Mouse (Mus musculus) MEL (cell line): ENCODE measurements at regions not wholly inside any gene's neighbourhood (a gene's known extent, or its start where the extent isn't known, plus 50 kb on each side); places are given as distances from the start of the nearest gene placed in this dataset.

Experiments
- DNase-seq: peaks from one replicate; pipeline ENCODE4 v3.0.0; 2011; ENCODE audit warnings: low read depth, low spot score
- H3K27ac ChIP-seq: 2 replicates; pipeline ENCODE4 v1.5.1; 2012; ENCODE audit warnings: low read depth, mild to moderate bottlenecking, control low read depth, low read length, moderate library complexity; ENCODE audit not compliant: control insufficient read depth
- H3K27me3 ChIP-seq, 2 experiments: fragments of 150-350 bp in 1 of 2; sonication (generic) in 1 of 2; 2 replicates each; pipeline ENCODE4 v1.6.1; 2012; ENCODE audit warnings: low read length in 2 of 2, mild to moderate bottlenecking in 2 of 2, improper control_type of control experiment in 1 of 2, moderate library complexity in 1 of 2; ENCODE audit not compliant: insufficient read depth in 2 of 2, control insufficient read depth in 1 of 2
- H3K36me3 ChIP-seq, 2 experiments: 2 replicates each; pipeline ENCODE4 v1.6.1; 2012 to 2014; ENCODE audit warnings: low read length in 2 of 2, improper control_type of control experiment in 1 of 2, inconsistent platforms in 1 of 2, mild to moderate bottlenecking in 1 of 2; ENCODE audit not compliant: insufficient read depth in 2 of 2, control insufficient read depth in 1 of 2
- H3K4me1 ChIP-seq, 2 experiments: fragments of 150-350 bp in 1 of 2; sonication (generic) in 1 of 2; 2 replicates each; pipeline ENCODE4 v1.6.1; 2012; ENCODE audit warnings: low read length in 2 of 2, improper control_type of control experiment in 1 of 2, mild to moderate bottlenecking in 1 of 2; ENCODE audit not compliant: insufficient read depth in 2 of 2, control insufficient read depth in 1 of 2
- H3K4me3 ChIP-seq, 2 experiments: fragments of 150-350 bp in 1 of 2; sonication (generic) in 1 of 2; 2 replicates each; pipeline ENCODE4 v1.5.1; 2012; ENCODE audit warnings: low read depth in 2 of 2, low read length in 2 of 2, mild to moderate bottlenecking in 2 of 2, moderate library complexity in 2 of 2, control low read depth in 1 of 2, improper control_type of control experiment in 1 of 2; ENCODE audit not compliant: control insufficient read depth in 1 of 2, insufficient read depth in 1 of 2
- H3K79me2 ChIP-seq: 2 replicates; pipeline ENCODE4 v1.6.1; 2012; ENCODE audit warnings: mild to moderate bottlenecking, low read length, moderate library complexity; ENCODE audit not compliant: control insufficient read depth, poor library complexity, insufficient read depth
- H3K9ac ChIP-seq: 2 replicates; pipeline ENCODE4 v1.6.1; 2012; ENCODE audit warnings: low read depth, mild to moderate bottlenecking, control low read depth, low read length, moderate library complexity; ENCODE audit not compliant: control insufficient read depth, poor library complexity, severe bottlenecking
- H3K9me3 ChIP-seq: fragments of 150-350 bp; sonication (generic); replicated peaks from 2 replicates; pipeline ENCODE4 v1.6.1; 2012; ENCODE audit warnings: mild to moderate bottlenecking, low read length, improper control_type of control experiment, moderate library complexity; ENCODE audit not compliant: insufficient read depth
- CHD1 ChIP-seq: IDR thresholded peaks from 2 replicates; pipeline ENCODE4 v1.6.1; 2012; ENCODE audit warnings: low read depth, mild to moderate bottlenecking, inconsistent platforms, low read length, improper control_type of control experiment
- ETS1 ChIP-seq: IDR thresholded peaks from 2 replicates; pipeline ENCODE4 v1.6.1; 2012; ENCODE audit warnings: low read depth, mild to moderate bottlenecking, inconsistent platforms, low read length, improper control_type of control experiment, moderate library complexity
- HCFC1 ChIP-seq: IDR thresholded peaks from 2 replicates; pipeline ENCODE4 v1.6.1; 2012; ENCODE audit warnings: low read depth, mild to moderate bottlenecking, inconsistent platforms, low read length, improper control_type of control experiment, moderate library complexity
- MAX ChIP-seq: IDR thresholded peaks from 2 replicates; pipeline ENCODE4 v1.6.1; 2011; ENCODE audit warnings: low read length, improper control_type of control experiment
- MXI1 ChIP-seq: IDR thresholded peaks from 2 replicates; pipeline ENCODE4 v1.6.1; 2011; ENCODE audit warnings: mild to moderate bottlenecking, low read depth, low read length, improper control_type of control experiment
- NELFE ChIP-seq: IDR thresholded peaks from 2 replicates; pipeline ENCODE4 v1.6.1; 2011; ENCODE audit warnings: low read depth, low read length, improper control_type of control experiment
- POLR2A ChIP-seq, 2 experiments: IDR thresholded peaks; 2 replicates each; pipeline ENCODE4 v1.6.1; 2011 to 2012; ENCODE audit warnings: low read length in 2 of 2, mild to moderate bottlenecking in 2 of 2, control low read depth in 1 of 2, improper control_type of control experiment in 1 of 2, low read depth in 1 of 2, moderate library complexity in 1 of 2; ENCODE audit not compliant: control insufficient read depth in 1 of 2, insufficient read depth in 1 of 2, poor library complexity in 1 of 2
- POLR2AphosphoS2 ChIP-seq: IDR thresholded peaks from 2 replicates; pipeline ENCODE4 v1.6.1; 2011; ENCODE audit warnings: low read length, improper control_type of control experiment
- RCOR1 ChIP-seq: IDR thresholded peaks from 2 replicates; pipeline ENCODE4 v1.6.1; 2012; ENCODE audit warnings: low read depth, mild to moderate bottlenecking, inconsistent platforms, low read length, improper control_type of control experiment
- SIN3A ChIP-seq: IDR thresholded peaks from 2 replicates; pipeline ENCODE4 v1.6.1; 2012; ENCODE audit warnings: low read length, improper control_type of control experiment, inconsistent platforms
- TBP ChIP-seq: IDR thresholded peaks from 2 replicates; pipeline ENCODE4 v1.8.0; 2011; ENCODE audit warnings: low read depth, low read length, improper control_type of control experiment
- TCF12 ChIP-seq: IDR thresholded peaks from 2 replicates; pipeline ENCODE4 v1.6.1; 2014; ENCODE audit warnings: low read depth, mild to moderate bottlenecking, inconsistent platforms, low read length, improper control_type of control experiment, moderate library complexity
- USF2 ChIP-seq, 2 experiments: IDR thresholded peaks; 2 replicates each; pipeline ENCODE4 v1.6.1; 2011 to 2012; ENCODE audit warnings: improper control_type of control experiment in 2 of 2, low read length in 2 of 2, borderline replicate concordance in 1 of 2, inconsistent platforms in 1 of 2, low read depth in 1 of 2, mild to moderate bottlenecking in 1 of 2; ENCODE audit not compliant: insufficient read depth in 1 of 2
- ZKSCAN1 ChIP-seq: IDR thresholded peaks from 2 replicates; pipeline ENCODE4 v1.6.1; 2012; ENCODE audit warnings: low read depth, mild to moderate bottlenecking, inconsistent platforms, low read length, improper control_type of control experiment, moderate library complexity
- ZMIZ1 ChIP-seq: IDR thresholded peaks from 2 replicates; pipeline ENCODE4 v1.6.1; 2012; ENCODE audit warnings: low read depth, mild to moderate bottlenecking, inconsistent platforms, low read length, improper control_type of control experiment, moderate library complexity

DNA sequence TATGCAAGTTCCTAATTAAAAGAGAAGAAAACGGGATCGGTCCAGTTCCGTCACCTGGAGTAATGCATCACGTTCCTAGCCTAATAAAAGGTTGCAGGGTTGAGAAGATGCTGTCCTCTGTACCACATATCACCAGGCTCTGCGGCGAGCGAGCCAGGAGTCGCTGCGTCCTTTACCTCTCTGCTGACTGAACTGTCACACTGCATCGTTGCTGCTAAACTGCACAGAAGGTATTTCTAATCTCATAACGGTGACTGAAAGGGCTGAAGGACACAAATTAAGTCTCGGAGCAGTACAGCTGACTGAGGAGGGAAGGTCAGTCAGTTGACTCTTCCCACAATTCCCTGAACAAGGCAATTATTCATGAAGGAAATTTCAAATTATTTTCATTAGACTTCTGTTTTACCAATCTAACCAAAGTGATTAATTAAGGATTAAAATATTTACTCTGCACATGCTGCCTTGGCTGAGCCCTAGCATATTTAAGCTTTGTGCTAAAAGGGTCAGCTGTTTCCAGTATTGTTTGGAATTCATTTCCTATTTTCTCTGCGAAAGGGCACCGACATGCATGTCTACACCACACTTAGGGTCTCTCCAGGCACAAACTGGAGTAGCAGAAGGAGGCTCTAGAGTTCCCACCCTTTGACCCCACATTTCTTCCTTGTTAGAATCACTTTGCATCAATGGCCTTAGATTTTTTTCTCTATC is 157.8 kb upstream of the Ap5m1 start:
- Histone ChIP-seq H3K9ac (no peak overlapping the region), H3K27me3 (no peaks in the 10 kb centered on the region), H3K4me1 (no peaks in the 10 kb centered on the region), H3K4me3 (no peak overlapping the region), H3K27ac (no peak overlapping the region), H3K79me2 (no peaks in the 10 kb centered on the region), H3K9me3 (no peaks in the 10 kb centered on the region), H3K36me3 (no peaks in the 10 kb centered on the region)
- no peak for DNase-seq
- TF ChIP-seq CHD1 (no peak), TCF12 (no peak), ZMIZ1 (no peak), HCFC1 (no peak), TBP (no peak)

DNA sequence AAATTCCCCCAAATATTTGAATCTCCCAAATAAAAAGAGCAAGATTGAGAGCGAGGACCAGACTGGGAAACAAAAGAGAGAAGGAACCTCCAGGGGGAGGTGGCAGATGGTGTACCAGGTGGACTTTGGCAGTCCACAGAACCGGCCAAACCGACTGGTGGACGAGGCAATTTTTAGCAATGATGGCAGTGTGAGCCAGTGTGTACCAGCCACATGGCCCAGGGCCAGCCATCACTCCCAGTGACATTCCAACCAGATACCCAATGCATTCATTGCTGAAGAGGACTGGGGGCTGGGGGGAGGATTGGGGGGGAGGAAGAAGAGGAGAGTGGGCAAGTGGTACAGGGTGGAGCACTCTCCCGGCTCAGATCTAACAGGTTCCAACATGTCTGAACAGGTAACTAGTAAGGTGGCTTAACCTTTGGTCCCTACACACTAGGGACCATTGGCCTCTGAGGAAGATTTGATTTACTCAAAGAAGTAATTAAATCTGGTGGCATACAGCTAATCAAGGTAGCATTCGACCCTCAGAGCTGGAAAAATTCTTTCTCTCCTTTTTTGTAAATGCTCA is 158.4 kb upstream of the Ap5m1 start:
- no peak overlapping the region for H3K9ac ChIP-seq
- H3K9me3 ChIP-seq: no peaks in the 10 kb centered on the region
- no peak overlapping the region for H3K27ac ChIP-seq
- H3K4me1 ChIP-seq: no peaks in the 10 kb centered on the region
- no peak for DNase-seq
- TF ChIP-seq ETS1 (no peak), MAX (no peak), RCOR1 (no peak), USF2 (IDR thresholded peaks at IDR 0.05; ENCODE audit: borderline replicate concordance in 1 of 2, insufficient read depth in 1 of 2, low read depth in 1 of 2, low read length in 2 of 2) (no peak), POLR2A (IDR thresholded peaks at IDR 0.05; ENCODE audit: control insufficient read depth in 1 of 2, insufficient read depth in 1 of 2, low read depth in 1 of 2, low read length in 2 of 2, poor library complexity in 1 of 2) (no peak), NELFE (no peak), MXI1 (no peak), TBP (no peak), POLR2AphosphoS2 (no peak), CHD1 (no peak), SIN3A (no peak), ZKSCAN1 (no peak)
- H3K36me3 ChIP-seq: no peaks in the 10 kb centered on the region
- no peaks in the 10 kb centered on the region for H3K27me3 ChIP-seq
- no peaks in the 10 kb centered on the region for H3K79me2 ChIP-seq
- no peak overlapping the region for H3K4me3 ChIP-seq
